Mouse (Mus musculus) heart, adult 2 months (tissue): ENCODE results near the gene Apoa1.

ENCODE experiments used
- CTCF ChIP-seq: fragments of 200-600 bp; IDR thresholded peaks from 2 replicates; pipeline ENCODE4 v1.8.1; 2022; ENCODE audit warnings: antibody characterized with exemption, mild to moderate bottlenecking, moderate library complexity
- EP300 ChIP-seq: fragments of 200-500 bp; IDR thresholded peaks from 2 replicates; pipeline ENCODE4 v1.6.1; 2011; ENCODE audit warnings: low read depth, low read length, control low read depth; ENCODE audit not compliant: insufficient read depth
- POLR2A ChIP-seq: fragments of 200-500 bp; IDR thresholded peaks from 2 replicates; pipeline ENCODE4 v1.6.1; 2011; ENCODE audit warnings: mild to moderate bottlenecking, low read depth, low read length, control low read depth; ENCODE audit not compliant: insufficient read depth

DNA sequence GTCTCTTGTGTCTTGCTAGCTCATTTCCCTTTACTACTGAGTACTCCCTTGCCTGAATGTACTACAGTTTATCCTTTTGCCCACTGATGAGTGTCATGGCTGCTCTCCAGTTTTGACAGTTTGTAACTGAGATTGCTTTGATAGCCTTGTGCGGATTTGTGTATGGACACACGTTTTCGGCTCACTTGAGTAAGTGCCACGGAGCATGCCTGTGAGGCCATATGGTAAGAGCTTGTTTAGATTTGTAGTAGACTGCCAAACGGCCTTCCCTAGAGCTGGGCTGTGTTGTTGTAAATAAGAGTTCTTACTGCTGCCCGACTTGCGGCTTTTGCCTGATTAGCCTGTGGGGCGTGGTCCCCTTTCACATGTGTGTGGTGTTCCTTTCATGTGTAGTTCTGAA, 47.1 kb upstream of the Apoa1 start:
- TF ChIP-seq POLR2A (no peak), CTCF (no peak), EP300 (no peak)
